Mouse (Mus musculus) C2C12 (cell line): ENCODE data around the gene Pnkp. TPM values are rescaled to one million over a fixed set of nuclear protein-coding genes. Genes with fewer than 3 reads are reported as not detected.
A peak's percentile ranks its signal among the peaks of the same experiment; 100 is the strongest.

ENCODE experiments used
- H3K27me3 ChIP-seq: one replicate; pipeline ENCODE4 v1.6.1; 2011; ENCODE audit not compliant: control insufficient read depth, insufficient read depth, insufficient read length
- H3K36me3 ChIP-seq: one replicate; pipeline ENCODE4 v1.6.1; 2011; ENCODE audit not compliant: control insufficient read depth, insufficient read depth
- H3K4me3 ChIP-seq: one replicate; pipeline ENCODE4 v1.5.1; 2011; ENCODE audit warnings: mild to moderate bottlenecking, control low read depth; ENCODE audit not compliant: poor library complexity, insufficient read depth, severe bottlenecking
- H3K79me2 ChIP-seq: one replicate; pipeline ENCODE4 v1.6.1; 2011; ENCODE audit not compliant: control insufficient read depth, insufficient read depth
- H3K79me3 ChIP-seq: one replicate; pipeline ENCODE4 v1.6.1; 2011; ENCODE audit warnings: low read depth, control low read depth
- H3ac ChIP-seq: one replicate; pipeline ENCODE3; 2011; ENCODE audit warnings: low read depth; ENCODE audit not compliant: control insufficient read depth, insufficient read length
- CEBPB ChIP-seq: IDR thresholded peaks from one replicate; pipeline ENCODE4 v1.6.1; 2011; ENCODE audit warnings: low read depth, mild to moderate bottlenecking, control low read depth, moderate library complexity
- CTCF ChIP-seq: IDR thresholded peaks from one replicate; pipeline ENCODE4 v1.5.1; 2011; ENCODE audit not compliant: control insufficient read depth, insufficient read depth, insufficient read length
- FOSL1 ChIP-seq: IDR thresholded peaks from one replicate; pipeline ENCODE4 v1.8.0; 2011; ENCODE audit warnings: mild to moderate bottlenecking, low read length; ENCODE audit not compliant: poor library complexity, insufficient read depth, severe bottlenecking
- MAX ChIP-seq: IDR thresholded peaks from one replicate; pipeline ENCODE4 v1.6.1; 2011; ENCODE audit warnings: mild to moderate bottlenecking, control low read depth
- MYOD1 ChIP-seq: IDR thresholded peaks from one replicate; pipeline ENCODE4 v1.6.1; 2011; ENCODE audit warnings: low read depth; ENCODE audit not compliant: control insufficient read depth, insufficient read length
- MYOG ChIP-seq: IDR thresholded peaks from one replicate; pipeline ENCODE4 v1.6.1; 2011; ENCODE audit not compliant: control insufficient read depth, insufficient read length; ENCODE audit errors: extremely low read depth
- USF1 ChIP-seq: IDR thresholded peaks from one replicate; pipeline ENCODE4 v1.6.1; 2011; ENCODE audit warnings: low read depth, mild to moderate bottlenecking, control low read depth, moderate library complexity
- polyA plus RNA-seq: library from polyadenylated mRNA; unstranded; fragments of >200 nt; fragmentation: generic; extraction: Trizol; gene quantifications from one replicate; pipeline ENCODE4 v1.2.1, GENCODE M21; 2012; ENCODE audit warnings: missing spikeins

The Pnkp gene
- polyA plus RNA-seq, 1 experiment = 32.0 TPM

- Histone ChIP-seq H3K36me3 (peaks cover 9% of the 10 kb centered on the region), H3K27me3 (no peaks in the 10 kb centered on the region), H3K4me3 (peak overlapping the region; percentile 18), H3ac (peak overlapping the region; percentile 10), H3K79me3 (peaks cover 27% of the 10 kb centered on the region), H3K79me2 (peaks cover 53% of the 10 kb centered on the region)
- TF ChIP-seq MYOG (no peak), USF1 (peak; percentile 35), CEBPB (no peak), FOSL1 (no peak)
Measured at GRCm38 (mm10) chr7:44853596-44854355, 3.2 kb upstream of the Pnkp start.

- peak overlapping the region; percentile 31 for H3ac ChIP-seq
- peak overlapping the region; percentile 18 for H3K4me3 ChIP-seq
- peaks cover 53% of the 10 kb centered on the region for H3K79me2 ChIP-seq
Measured at GRCm38 (mm10) chr7:44854356-44855031, 2.4 kb upstream of the Pnkp start.

GRCm38 (mm10) chr7:44855036-44855435, 1.9 kb upstream of the Pnkp start:
- Histone ChIP-seq H3K4me3 (peak overlapping the region; percentile 2), H3K36me3 (peaks cover 9% of the 10 kb centered on the region), H3K27me3 (no peaks in the 10 kb centered on the region), H3ac (no peak overlapping the region), H3K79me3 (peaks cover 27% of the 10 kb centered on the region), H3K79me2 (peaks cover 47% of the 10 kb centered on the region)
- no peak for TF ChIP-seq CEBPB
- no peak for TF ChIP-seq FOSL1
- no peak for TF ChIP-seq MAX
- TF ChIP-seq USF1 = no peak
- TF ChIP-seq CTCF = no peak
- no peak for TF ChIP-seq MYOG
- no peak for TF ChIP-seq MYOD1

More at GRCm38 (mm10) chr7:44854356-44855031, 2.4 kb upstream of the Pnkp start:
- H3K79me3 ChIP-seq = peaks cover 27% of the 10 kb centered on the region
- TF ChIP-seq CEBPB (no peak), USF1 (no peak), CTCF (no peak), MYOD1 (no peak), FOSL1 (no peak), MAX (no peak), MYOG (no peak)
- H3K27me3 ChIP-seq = no peaks in the 10 kb centered on the region
- H3K36me3 ChIP-seq = peaks cover 9% of the 10 kb centered on the region

GRCm38 (mm10) chr7:44856265-44856916, 548 bp upstream of the Pnkp start:
- Histone ChIP-seq H3K36me3 (peaks cover 9% of the 10 kb centered on the region), H3K27me3 (no peaks in the 10 kb centered on the region), H3K4me3 (peak overlapping the region; percentile 65), H3K79me2 (peaks cover 40% of the 10 kb centered on the region), H3ac (no peak overlapping the region), H3K79me3 (peaks cover 17% of the 10 kb centered on the region)
- no peak for TF ChIP-seq MYOG
- no peak for TF ChIP-seq MYOD1

- peaks cover 26% of the 10 kb centered on the region for H3K79me2 ChIP-seq
- peaks cover 9% of the 10 kb centered on the region for H3K36me3 ChIP-seq
- H3K4me3 ChIP-seq = peak overlapping the region; percentile 65
- TF ChIP-seq USF1 (no peak), MYOG (no peak), FOSL1 (no peak), CEBPB (no peak), CTCF (no peak), MYOD1 (no peak), MAX (no peak)
- peaks cover 11% of the 10 kb centered on the region for H3K79me3 ChIP-seq
- H3K27me3 ChIP-seq = no peaks in the 10 kb centered on the region
- peak overlapping the region; percentile 25 for H3ac ChIP-seq
Measured at GRCm38 (mm10) chr7:44857905-44858304, 966 bp downstream of the Pnkp start.
